Mouse (Mus musculus) embryonic stem cell, embryonic (primary cell): Measurements from ENCODE around the gene Kctd12.

ENCODE experiments used
- CTCF ChIA-PET, 4 experiments: fragments of 300-600 bp in 2 of 4; fragments of 350-600 bp in 2 of 4; sonication (Branson Sonifier 250); formaldehyde crosslinking; loops; one replicate each; lab custom pipeline; 2022; ENCODE audit warnings: inconsistent platforms in 2 of 4; lab: Charles Lee
- POLR2A ChIA-PET, 4 experiments: fragments of 300-600 bp in 2 of 4; fragments of 350-600 bp in 2 of 4; sonication (Branson Sonifier 250); formaldehyde crosslinking; loops; one replicate each; lab custom pipeline; 2022; ENCODE audit warnings: antibody characterized with exemption in 4 of 4, inconsistent platforms in 1 of 4; lab: Charles Lee

The Kctd12 gene

DNA sequence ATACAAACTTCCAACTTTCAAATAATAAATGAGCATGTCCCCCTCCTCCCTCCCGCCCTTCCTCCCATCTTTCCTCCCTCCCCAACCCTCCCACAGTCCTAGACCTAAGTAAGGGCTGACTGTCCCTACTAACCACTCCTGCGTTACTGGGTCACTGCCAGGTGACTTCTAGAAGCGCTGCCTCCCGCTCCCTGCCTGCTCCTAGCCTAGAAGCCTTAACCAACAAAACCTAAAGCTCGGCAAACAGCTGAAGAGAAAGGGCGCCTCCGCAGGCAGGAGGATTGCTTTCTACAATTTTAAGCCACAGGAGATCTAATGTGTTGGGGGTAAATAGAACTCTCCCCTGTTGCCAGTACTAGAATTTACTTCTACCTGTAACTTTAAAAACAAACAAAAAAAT, 2.0 kb downstream of the Kctd12 start:
- CTCF ChIA-PET, result no interaction called here
- POLR2A ChIA-PET, result interaction anchor here in 3 of 4 experiments (0.6 to 2.8 kb wide), 5 partner anchors 9 to 1371 kb away, joined by 3 to 8 read pairs (median 6); partner anchors contain the start of gene Tbc1d4 (in 1 of the 3)

DNA sequence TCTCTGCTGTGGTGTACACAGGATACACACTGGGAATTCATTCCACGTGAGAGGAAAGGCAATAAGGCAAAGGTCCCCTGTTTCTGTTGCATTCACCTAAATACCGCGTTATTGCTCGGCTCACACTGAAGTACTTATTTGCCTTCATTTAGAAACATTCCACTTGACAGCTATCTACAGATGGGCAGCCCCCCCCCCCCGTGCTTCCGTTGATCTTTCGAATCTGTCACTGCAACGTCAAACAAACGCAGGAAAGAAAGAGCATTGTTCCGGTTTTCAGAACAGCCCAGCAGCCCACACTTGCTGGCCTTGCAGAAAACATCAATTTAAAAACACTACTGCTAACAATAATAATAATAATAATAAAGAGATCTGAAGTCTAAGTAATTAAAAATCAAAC, 2.6 kb downstream of the Kctd12 start:
- CTCF ChIA-PET, result no interaction called here

DNA sequence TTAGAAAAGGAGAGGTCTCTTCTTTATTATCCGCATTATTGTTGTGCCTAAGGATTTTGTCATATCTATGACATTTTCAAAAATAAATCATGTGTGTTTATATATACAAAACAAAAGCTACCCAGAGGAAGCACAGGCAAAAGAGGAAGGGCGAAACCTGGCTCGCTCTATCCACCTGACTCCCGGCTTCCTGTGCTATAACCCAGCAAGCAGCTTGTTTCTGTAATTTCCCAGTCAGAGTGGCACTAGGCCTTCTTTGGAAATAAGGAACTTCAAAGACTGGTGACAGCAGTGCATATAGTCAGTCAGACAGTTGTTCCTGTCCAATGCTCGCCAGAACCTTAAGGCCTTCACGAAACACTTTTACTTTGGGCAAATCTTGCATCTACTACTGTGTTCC, 6.6 kb downstream of the Kctd12 start:
- POLR2A ChIA-PET, result no interaction called here
- CTCF ChIA-PET, result no interaction called here

More for the DNA sequence above, 2.6 kb downstream of the Kctd12 start:
- POLR2A ChIA-PET, result interaction anchor here in 1 of 4 experiments (2.8 kb wide), 1 partner anchor 9 kb away, joined by 8 read pairs; no protein-coding TSS in a partner anchor

DNA sequence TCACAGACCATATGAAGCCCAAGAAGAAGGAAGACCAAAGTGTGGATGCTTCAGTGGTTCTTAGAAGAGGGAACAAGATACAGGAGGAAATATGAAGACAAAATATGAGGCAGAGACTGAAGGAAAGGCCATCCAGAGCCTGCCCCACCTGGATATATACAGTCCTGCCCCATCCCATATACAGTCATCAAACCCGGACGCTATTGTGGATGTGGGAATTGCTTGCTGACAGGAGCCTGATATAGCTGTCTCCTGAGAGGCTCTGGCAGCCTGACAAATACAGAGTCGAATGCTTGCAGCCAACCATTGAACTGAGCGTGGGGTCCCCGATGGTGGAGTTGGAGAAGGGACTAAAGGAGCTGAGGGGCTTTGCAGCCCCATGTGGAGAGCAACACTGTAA, 13.6 kb downstream of the Kctd12 start:
- ChIA-PET CTCF (no interaction called here), POLR2A (no interaction called here)

DNA sequence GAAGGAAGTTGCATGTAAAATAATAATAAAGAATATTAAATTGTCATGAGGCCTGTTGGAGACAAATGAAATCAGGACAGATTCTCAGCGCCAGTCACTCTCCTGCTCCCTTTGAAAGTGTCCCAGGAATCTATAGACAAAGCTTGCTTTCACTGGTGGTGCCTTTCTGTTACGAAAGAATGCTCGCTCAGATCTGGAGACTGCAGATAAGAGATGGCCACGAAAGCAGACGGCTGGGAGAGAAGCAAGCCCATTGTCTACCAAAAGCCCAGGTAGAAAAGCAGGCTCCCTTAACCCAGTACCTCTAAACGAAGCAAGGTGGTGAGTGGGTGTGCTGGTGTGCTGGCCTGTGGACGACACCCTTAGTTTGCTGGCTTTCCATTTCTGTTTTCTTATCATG, 16.2 kb downstream of the Kctd12 start:
- CTCF ChIA-PET, result interaction anchor here in 1 of 4 experiments (0.6 kb wide), 1 partner anchor 36 kb away, joined by 3 read pairs; no protein-coding TSS in a partner anchor
- POLR2A ChIA-PET, result interaction anchor here in 1 of 4 experiments (0.6 kb wide), 2 partner anchors 15 to 16 kb away, joined by 3 read pairs; partner anchors contain the start of gene Kctd12

DNA sequence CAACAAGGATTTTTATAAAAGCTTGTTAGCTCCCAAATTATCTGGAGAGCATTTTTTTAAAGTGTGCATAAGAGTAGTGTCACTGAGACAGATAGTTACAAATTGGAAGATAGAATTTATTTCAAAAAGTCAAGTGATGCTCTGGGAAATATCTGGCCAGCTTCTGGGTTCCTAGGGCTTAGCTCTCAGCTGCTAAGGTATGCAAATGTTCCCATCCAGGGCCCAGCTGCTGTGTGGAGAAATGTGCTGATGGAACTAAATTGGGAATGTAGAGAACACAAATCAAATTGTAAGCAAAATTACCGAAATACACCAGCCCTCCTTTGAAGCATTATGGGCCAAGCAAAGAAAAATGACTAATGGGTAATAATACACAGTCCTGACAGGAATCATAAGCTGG, 16.6 kb downstream of the Kctd12 start:
- CTCF ChIA-PET, result interaction anchor here in 1 of 4 experiments (0.6 kb wide), 1 partner anchor 36 kb away, joined by 3 read pairs; no protein-coding TSS in a partner anchor

DNA sequence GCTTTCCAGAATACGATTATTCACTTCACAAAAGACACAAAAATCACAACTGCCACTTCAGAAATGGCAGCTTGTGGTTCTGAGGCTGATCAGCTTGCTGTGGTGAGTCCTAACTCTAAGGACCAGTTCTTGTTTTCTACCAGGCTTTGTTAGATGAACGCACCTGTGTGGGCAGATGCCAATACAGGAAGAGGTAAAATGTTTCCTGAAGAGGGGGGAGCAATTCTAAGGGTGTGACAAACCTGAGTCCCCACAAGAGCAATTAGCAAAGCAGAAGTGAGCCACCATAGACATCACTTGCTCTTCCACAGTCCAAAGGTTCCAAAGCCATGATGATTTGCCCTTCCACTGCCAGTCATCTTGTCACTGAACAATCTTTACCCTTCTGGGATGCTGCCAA, 20.4 kb downstream of the Kctd12 start:
- CTCF ChIA-PET, result no interaction called here
- POLR2A ChIA-PET, result no interaction called here

More for the DNA sequence above, 16.6 kb downstream of the Kctd12 start:
- POLR2A ChIA-PET, result interaction anchor here in 1 of 4 experiments (0.6 kb wide), 1 partner anchor 17 kb away, joined by 3 read pairs; the partner anchor contains the start of gene Kctd12

DNA sequence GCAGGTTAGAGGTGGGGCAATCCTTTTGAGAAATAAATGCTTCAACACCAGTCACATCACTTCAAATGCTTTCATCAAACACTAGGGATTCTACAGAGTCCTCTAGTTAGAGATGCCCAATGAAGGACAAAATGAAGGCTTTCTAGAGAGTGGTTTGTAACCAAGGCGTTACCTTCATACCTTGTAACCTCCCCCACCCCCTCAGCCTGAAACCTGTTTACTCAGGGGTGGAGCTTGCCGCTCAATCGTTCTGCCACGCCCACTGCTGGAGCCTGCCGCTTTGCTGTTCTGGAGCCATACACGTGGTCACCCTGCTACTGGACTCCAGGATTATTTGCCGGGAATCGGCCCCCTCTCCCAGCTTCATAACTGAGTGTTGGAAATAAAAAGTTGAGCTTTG, 28.9 kb downstream of the Kctd12 start:
- CTCF ChIA-PET, result interaction anchor here in 1 of 4 experiments (1.1 kb wide), 1 partner anchor 59 kb away, joined by 3 read pairs; no protein-coding TSS in a partner anchor
- POLR2A ChIA-PET, result interaction anchor here in 3 of 4 experiments (0.6 to 1.6 kb wide), 3 partner anchors 9 to 29 kb away, joined by 3 to 8 read pairs (median 3); partner anchors contain the start of gene Kctd12 (in 2 of the 3)

DNA sequence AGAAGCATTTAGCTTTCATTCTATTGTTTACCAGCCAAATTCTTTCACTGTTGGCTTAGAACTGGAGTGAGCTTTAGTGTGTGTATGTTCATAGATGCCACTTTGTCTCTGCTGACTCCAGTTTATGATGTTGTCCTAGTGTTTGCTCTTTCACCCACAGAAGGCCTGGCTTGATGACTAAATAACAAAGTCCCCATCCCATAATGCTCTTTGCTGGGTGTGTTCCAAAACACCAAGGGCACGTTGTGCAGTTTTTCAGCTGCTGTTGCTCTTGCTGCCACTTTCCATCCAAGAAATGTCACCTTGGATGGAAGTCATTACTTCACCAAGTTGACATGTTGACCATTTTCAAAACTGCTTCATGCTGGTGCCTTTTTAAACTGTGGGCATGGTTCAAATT, 30.5 kb downstream of the Kctd12 start:
- ChIA-PET POLR2A (interaction anchor here in 2 of 4 experiments (0.6 to 1.4 kb wide), 3 partner anchors 14 to 39 kb away, joined by 3 read pairs; partner anchors contain the start of gene Kctd12 (in 1 of the 2)), CTCF (no interaction called here)

DNA sequence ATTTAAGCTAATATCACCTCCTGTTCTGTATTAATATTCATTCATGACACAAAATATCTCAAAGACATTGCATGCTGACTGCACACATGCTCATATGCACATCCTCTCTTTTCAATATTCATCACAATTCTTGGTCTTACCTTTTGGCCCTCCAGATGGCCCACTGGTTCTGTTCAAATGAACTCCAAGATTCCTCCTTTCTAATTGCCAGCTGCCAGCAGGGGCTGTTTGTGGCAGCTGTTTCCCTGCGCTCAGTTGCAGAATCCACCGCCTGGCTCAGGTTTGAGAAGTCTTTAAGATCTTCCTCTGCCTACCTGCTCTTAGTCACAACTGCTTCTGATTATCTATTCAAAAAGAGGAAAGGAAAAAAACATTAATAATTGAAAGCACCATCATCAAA, 34.6 kb downstream of the Kctd12 start:
- POLR2A ChIA-PET, result no interaction called here

DNA sequence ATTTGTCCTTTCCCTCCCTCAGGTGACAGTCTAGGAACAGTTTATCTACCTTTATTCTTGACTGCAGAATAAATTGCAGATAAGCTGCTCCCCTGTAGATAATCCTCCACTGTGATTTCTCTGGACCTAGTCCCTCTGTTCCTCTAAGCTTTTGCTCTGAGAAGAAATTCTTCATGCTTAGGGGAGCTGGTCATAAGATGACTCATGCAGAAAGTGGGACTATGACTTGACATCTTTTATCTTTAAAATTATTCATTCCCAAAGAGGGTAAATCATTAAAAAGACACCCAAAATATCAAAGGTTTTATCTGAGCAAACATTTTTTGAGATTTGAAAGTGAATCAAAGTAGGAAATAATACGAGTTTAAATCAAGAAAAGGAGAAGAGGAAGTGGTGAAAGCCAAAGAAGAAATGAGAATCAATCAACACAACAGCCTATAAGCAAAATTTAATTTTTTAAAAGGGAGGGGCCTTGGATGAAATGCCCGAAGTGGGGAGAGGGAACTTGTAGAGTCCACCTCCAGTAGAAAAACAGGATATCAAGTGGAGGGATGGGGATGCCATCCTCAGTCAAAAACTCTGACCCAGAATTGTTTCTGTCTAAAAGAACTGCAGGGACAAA, 40.1 kb downstream of the Kctd12 start:
- POLR2A ChIA-PET, result no interaction called here
- CTCF ChIA-PET, result no interaction called here

More for the DNA sequence above, 34.6 kb downstream of the Kctd12 start:
- CTCF ChIA-PET, result no interaction called here

DNA sequence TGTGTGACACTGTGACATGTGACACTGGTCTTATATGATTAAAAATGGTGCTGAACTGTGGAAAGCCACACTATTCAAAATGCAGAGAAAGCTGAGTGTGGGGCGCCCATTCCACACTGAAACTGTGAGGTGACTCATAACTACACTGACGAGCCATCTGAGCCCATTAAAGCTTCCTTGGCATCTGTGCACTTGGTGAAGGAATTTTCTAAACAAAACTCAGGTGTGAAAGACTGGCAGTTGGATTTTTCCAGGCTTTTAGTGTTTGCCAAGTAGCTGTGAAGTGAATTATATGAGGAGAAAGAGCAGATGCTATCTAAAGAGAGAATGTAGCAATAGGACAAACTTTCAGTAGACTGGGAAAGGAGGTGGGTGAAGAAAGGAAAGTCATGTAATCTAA, 47.6 kb downstream of the Kctd12 start:
- ChIA-PET CTCF (no interaction called here), POLR2A (no interaction called here)

DNA sequence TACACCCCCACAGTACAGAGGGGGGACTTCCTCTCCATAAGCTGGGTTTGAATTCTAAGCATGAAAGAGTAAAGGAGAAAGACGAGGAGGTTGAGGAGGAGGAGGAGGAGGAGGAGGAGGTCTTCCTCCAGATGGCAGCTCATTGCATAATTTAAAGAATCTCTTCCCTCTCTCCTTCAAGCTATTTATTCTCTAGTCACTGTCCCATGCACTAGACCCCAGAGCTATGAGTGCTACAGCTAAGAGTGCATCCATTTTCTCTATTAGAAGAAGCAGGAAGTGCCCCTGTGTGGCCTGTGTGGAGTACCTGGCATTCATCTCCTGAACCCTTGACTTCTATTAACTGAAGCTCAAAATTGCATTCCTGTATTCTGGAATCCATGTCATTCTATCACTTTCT, 51.5 kb downstream of the Kctd12 start:
- POLR2A ChIA-PET, result no interaction called here

DNA sequence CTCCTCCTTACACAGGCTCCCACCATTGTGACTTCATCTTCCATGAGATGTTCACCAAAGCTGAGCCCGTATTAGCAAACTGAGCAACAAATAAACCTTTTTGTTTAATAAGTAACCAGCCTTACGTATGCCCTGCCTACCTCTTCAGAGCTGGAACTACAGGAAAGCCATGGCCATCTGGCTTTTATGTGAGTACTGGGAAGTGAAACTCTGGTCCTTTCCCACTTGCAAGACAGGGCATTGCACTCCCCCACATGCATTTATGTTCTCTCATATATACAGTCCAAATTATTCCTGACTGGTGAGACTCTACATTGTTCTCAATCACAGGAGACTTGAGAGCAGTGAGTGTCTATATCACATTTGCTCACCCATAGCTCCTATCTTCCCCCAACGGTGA, 52.9 kb downstream of the Kctd12 start:
- CTCF ChIA-PET, result no interaction called here

More for the DNA sequence above, 51.5 kb downstream of the Kctd12 start:
- CTCF ChIA-PET, result no interaction called here

DNA sequence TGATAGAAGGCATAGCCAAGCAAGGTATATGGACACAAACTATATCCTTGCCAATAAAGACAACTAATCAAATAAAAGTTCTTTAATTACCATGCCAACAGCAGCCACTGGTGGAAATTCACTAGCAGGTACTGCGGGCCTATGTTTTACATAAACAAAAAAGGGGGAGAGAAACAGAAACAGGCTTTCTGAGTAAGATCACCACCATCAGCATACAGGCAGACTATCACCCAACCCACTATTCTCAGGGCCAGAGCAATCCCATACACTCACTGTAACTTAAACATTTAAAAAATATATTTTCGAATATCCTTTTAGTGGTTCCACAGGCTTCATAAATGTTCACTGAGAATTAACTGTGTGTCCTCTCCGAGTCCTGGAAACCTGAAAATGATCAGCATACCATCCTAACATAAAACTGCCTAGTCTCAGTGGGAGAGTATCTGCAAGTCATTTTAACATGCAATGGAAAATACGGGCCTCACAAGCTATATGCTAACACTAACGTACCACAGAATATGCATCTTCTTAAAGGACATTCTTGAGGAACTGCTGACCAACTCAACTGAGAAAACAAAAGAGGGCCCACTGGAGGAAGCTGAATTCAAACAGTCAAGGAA, 54.5 kb downstream of the Kctd12 start:
- CTCF ChIA-PET, result no interaction called here

More for the DNA sequence above, 52.9 kb downstream of the Kctd12 start:
- POLR2A ChIA-PET, result no interaction called here

More for the DNA sequence above, 54.5 kb downstream of the Kctd12 start:
- POLR2A ChIA-PET, result no interaction called here
